Mouse (Mus musculus) ES-Bruce4 (cell line): ENCODE results near the gene Ttc16.

Source experiments
- CTCF ChIP-seq: IDR thresholded peaks from one replicate; pipeline ENCODE4 v1.8.1; 2011; ENCODE audit warnings: low read depth, low read length
- POLR2A ChIP-seq: IDR thresholded peaks from one replicate; pipeline ENCODE4 v1.8.1; 2011; ENCODE audit warnings: low read length; ENCODE audit not compliant: insufficient read depth

GRCm38 (mm10) chr2:32742173-32742531, 33.3 kb downstream of the Ttc16 start:
- no peak for TF ChIP-seq CTCF
- TF ChIP-seq POLR2A, result no peak
